In the genomic region with DNA sequence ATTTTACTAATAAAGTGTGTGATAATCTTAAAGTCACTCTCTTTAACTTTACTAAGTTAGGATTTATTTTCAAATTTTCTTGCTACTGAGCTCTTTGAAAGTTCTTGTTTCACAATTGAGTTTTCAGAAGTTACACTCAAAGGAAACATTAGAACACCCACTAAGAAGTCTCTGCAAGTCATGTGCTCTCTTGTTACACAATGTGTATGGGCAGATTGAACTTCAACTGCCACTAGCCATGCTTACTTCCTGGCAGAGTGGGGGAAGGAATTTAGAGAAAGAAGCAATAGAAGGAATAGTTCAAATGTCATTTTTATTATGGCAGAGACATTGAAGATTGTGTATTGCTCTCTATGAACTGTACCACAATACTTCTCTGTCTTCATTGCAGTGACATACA, we compare ENCODE assay signal across 18 mouse cellular contexts. TPM values are rescaled to one million over a fixed set of nuclear protein-coding genes. Genes with fewer than 3 reads are reported as not detected.
DNase-seq lines count a peak whose midpoint lies in the region; ATAC-seq and TF ChIP-seq lines count a peak whose summit lies in the region.
"Had no signal": no experiment of that assay in that cellular context is flagged by ENCODE, and none has a peak within 500 bp of the region (broad histone marks: within the 10 kb centered on the region; RNA-seq: fewer than 3 reads in every experiment).

No protein-coding gene starts in this region.

- no peak for TF ChIP-seq CTCF in lung, postnatal 0 days (IDR thresholded peaks at IDR 0.05)
- TF ChIP-seq CTCF in lung, adult 2 months (IDR thresholded peaks at IDR 0.05; ENCODE audit: insufficient read depth, low read length): no peak

- no peak overlapping the region for H3K27ac ChIP-seq in lung, postnatal 0 days (ENCODE audit: low read length)
- no peak overlapping the region for H3K27ac ChIP-seq in neural tube, embryonic 15.5 days (replicated peaks)
- H3K27ac ChIP-seq: embryonic facial prominence, embryonic 10.5 days; forebrain, embryonic 13.5 days; gastrocnemius, adult 2 months; heart, embryonic 10.5 days; hindbrain, embryonic 15.5 days had no signal

- TF ChIP-seq EP300 in lung, postnatal 0 days (IDR thresholded peaks at IDR 0.05): no peak

- DNase-seq in lung, postnatal 0 days (ENCODE audit: low spot score): peak; percentile 54
- DNase-seq in lung, adult 2 months: no peak
- no peak for DNase-seq in right cerebral cortex, postnatal 14 days
- DNase-seq: adrenal gland, postnatal 25 days; cerebellum, adult 18-20 months; cerebellum, adult 9-11 months; cerebellum, postnatal 36 days; gastrocnemius, adult 2 months; gastrocnemius, postnatal 25 days; heart, adult 18-20 months had no signal

- no peaks in the 10 kb centered on the region for H3K4me1 ChIP-seq in lung, postnatal 0 days (ENCODE audit: insufficient read depth, low read depth, low read length)
- no peaks in the 10 kb centered on the region for H3K4me1 ChIP-seq in lung, adult 2 months (ENCODE audit: control insufficient read depth, insufficient read depth, low read length)
- H3K4me1 ChIP-seq in neural tube, embryonic 15.5 days: no peaks in the 10 kb centered on the region
- H3K4me1 ChIP-seq: embryonic facial prominence, embryonic 10.5 days; forebrain, embryonic 13.5 days; heart, embryonic 10.5 days; hindbrain, embryonic 15.5 days had no signal

- H3K36me3 ChIP-seq in lung, postnatal 0 days (ENCODE audit: insufficient read depth, low read length): no peaks in the 10 kb centered on the region
- H3K36me3 ChIP-seq in neural tube, embryonic 15.5 days: no peaks in the 10 kb centered on the region
- H3K36me3 ChIP-seq: embryonic facial prominence, embryonic 10.5 days; heart, embryonic 10.5 days; hindbrain, embryonic 15.5 days had no signal

- H3K9ac ChIP-seq in lung, postnatal 0 days (replicated peaks; ENCODE audit: low read depth): no peak overlapping the region
- H3K9ac ChIP-seq in neural tube, embryonic 15.5 days (replicated peaks): no peak overlapping the region
- H3K9ac ChIP-seq: forebrain, embryonic 13.5 days; hindbrain, embryonic 15.5 days had no signal

- no peak for ATAC-seq in lung, postnatal 0 days
- ATAC-seq in common myeloid progenitor, adult 5-6 weeks (replicated peaks; ENCODE audit: low read depth, poor library complexity, severe bottlenecking): peak; percentile 88
- ATAC-seq in inflammation-experienced regulatory T-cells, adult 6 months: peak; percentile 42
- no peak for ATAC-seq in neural tube, embryonic 15.5 days (ENCODE audit: low FRiP score)
- ATAC-seq in monocyte, adult 5-6 weeks (replicated peaks; ENCODE audit: insufficient number of reproducible peaks, low FRiP score, low TSS enrichment, poor library complexity, severe bottlenecking): no peak
- ATAC-seq: forebrain, embryonic 13.5 days had no signal

- no peaks in the 10 kb centered on the region for H3K9me3 ChIP-seq in lung, postnatal 0 days (ENCODE audit: low read length)
- H3K9me3 ChIP-seq in neural tube, embryonic 15.5 days (replicated peaks): no peaks in the 10 kb centered on the region
- H3K9me3 ChIP-seq: embryonic facial prominence, embryonic 10.5 days; forebrain, embryonic 13.5 days; heart, embryonic 10.5 days; hindbrain, embryonic 15.5 days had no signal

- no peaks in the 10 kb centered on the region for H3K27me3 ChIP-seq in lung, postnatal 0 days (replicated peaks; ENCODE audit: insufficient read depth, low read length)
- H3K27me3 ChIP-seq in neural tube, embryonic 15.5 days (replicated peaks): no peaks in the 10 kb centered on the region
- H3K27me3 ChIP-seq: forebrain, embryonic 13.5 days; hindbrain, embryonic 15.5 days had no signal

- no peak overlapping the region for H3K4me3 ChIP-seq in lung, postnatal 0 days (ENCODE audit: low read depth, low read length)
- H3K4me3 ChIP-seq in lung, adult 2 months (replicated peaks; ENCODE audit: extremely low read depth, low read depth, low read length): no peak overlapping the region
- no peak overlapping the region for H3K4me3 ChIP-seq in neural tube, embryonic 15.5 days (replicated peaks)
- H3K4me3 ChIP-seq: embryonic facial prominence, embryonic 10.5 days; forebrain, embryonic 13.5 days; gastrocnemius, adult 2 months; heart, embryonic 10.5 days; hindbrain, embryonic 15.5 days had no signal

- no peak for TF ChIP-seq POLR2A in lung, adult 2 months (IDR thresholded peaks at IDR 0.05; ENCODE audit: borderline replicate concordance, extremely low read depth, low read depth, low read length)

- H3K4me2 ChIP-seq in lung, postnatal 0 days (replicated peaks; ENCODE audit: low read depth, low read length): no peak overlapping the region
- H3K4me2 ChIP-seq in neural tube, embryonic 15.5 days: no peak overlapping the region
- H3K4me2 ChIP-seq: forebrain, embryonic 13.5 days; hindbrain, embryonic 15.5 days had no signal

RNA-seq across cellular contexts. Expression of gene Mindy3, which starts 20.9 kb away (rescaled TPM):
- polyA plus RNA-seq in lung, postnatal 0 days (2015; fragmentation: Nextera tagmentation; extraction: Ambion mirVana): 33.5 and 36.9 TPM in 2 replicates
- polyA plus RNA-seq in lung, adult 2 months (2012; rRNA removed): 69.2 and 85.3 TPM in 2 replicates
- total RNA-seq in common myeloid progenitor, adult 5-6 weeks (2017): 22.2 and 25.9 TPM in 2 replicates
- polyA plus RNA-seq in inflammation-experienced regulatory T-cells, adult 6 months (2017; shearing (Covaris generic)): 10 to 100 TPM; 32.9 to 66.5 (median 46.4) TPM
- polyA plus RNA-seq in neural tube, embryonic 15.5 days (2015; fragmentation: Nextera tagmentation; extraction: Ambion mirVana): 50.8 and 61.3 TPM in 2 replicates
- 30.5 to 73.2 TPM (median 47.8 TPM) in 3 replicates for total RNA-seq in monocyte, adult 5-6 weeks (2017)

Comparison
In these comparisons a context has a peak if more than half of its experiments do, and no peak if none do; other contexts are left out.
1. ATAC-seq: peak in common myeloid progenitor, adult 5-6 weeks (single experiment) and inflammation-experienced regulatory T-cells, adult 6 months (single experiment); none in lung, postnatal 0 days (single experiment), neural tube, embryonic 15.5 days (single experiment) and monocyte, adult 5-6 weeks (single experiment).